Mouse (Mus musculus) lung, adult 2 months (tissue): ENCODE data around the gene Upk1a.

Experiments used
- CTCF ChIP-seq: fragments of 200-500 bp; IDR thresholded peaks from 2 replicates; pipeline ENCODE4 v1.5.1; 2011; ENCODE audit warnings: mild to moderate bottlenecking, low read length, control low read depth; ENCODE audit not compliant: insufficient read depth
- POLR2A ChIP-seq: fragments of 200-500 bp; IDR thresholded peaks from 2 replicates; pipeline ENCODE4 v1.6.1; 2011; ENCODE audit warnings: low read depth, mild to moderate bottlenecking, control low read depth, low read length, borderline replicate concordance; ENCODE audit errors: extremely low read depth

- TF ChIP-seq CTCF = no peak
- no peak for TF ChIP-seq POLR2A
Observed at GRCm38 (mm10) chr7:30557901-30558514, 54.6 kb downstream of the Upk1a start.
